Mouse (Mus musculus) 416B (cell line): ENCODE measurements around the gene Lbx2.

Source experiments
- DNase-seq: peaks from one replicate; pipeline ENCODE4 v3.0.0; 2011; ENCODE audit warnings: low read depth

Lbx2 gene

GRCm38 (mm10) chr6:83108762-83109668 is 22.8 kb downstream of the Lbx2 start, which contains the start of gene Mrpl53:
Mrpl53 (plus strand) TSS chr6:83109040.
- peak; percentile 82 for DNase-seq

DNA sequence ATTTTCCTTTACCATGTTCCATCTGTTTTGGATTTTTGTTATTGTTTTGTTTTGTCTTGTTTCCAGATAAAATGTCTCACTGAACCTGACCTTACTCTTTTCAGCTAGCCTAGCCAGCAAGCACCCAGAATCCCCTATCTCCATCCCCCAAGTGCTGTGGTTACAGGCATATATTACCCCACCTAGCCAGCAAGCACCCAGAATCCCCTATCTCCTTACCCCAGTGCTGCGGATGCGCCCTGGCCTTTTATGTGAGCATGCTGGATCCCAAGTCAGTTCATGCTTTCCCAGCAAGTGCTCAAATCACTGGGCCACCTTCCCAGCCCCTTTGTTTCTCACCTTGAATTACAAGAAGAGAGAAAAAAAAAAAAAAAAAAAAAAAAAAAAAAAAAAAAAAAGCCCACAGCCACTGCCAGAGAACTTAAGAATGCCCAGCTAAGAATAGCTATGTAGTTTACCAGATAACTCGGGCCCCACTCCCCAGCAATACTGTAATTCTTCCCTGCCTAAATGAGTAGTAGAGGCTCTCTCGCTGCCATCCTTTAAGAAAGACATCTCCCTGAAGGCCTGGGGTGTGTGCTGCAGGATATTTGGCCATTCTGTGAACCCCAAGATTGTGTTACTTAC is 25.5 kb downstream of the Lbx2 start:
- DNase-seq: no peak

- DNase-seq: peak; percentile 91
Measured at GRCm38 (mm10) chr6:83115011-83115671, 29.0 kb downstream of the Lbx2 start, which contains the start of gene Mogs. Mogs (plus strand) TSS chr6:83115496.

- peak; percentile 35 for DNase-seq
Measured at GRCm38 (mm10) chr6:83115682-83116372, 29.7 kb downstream of the Lbx2 start.

DNA sequence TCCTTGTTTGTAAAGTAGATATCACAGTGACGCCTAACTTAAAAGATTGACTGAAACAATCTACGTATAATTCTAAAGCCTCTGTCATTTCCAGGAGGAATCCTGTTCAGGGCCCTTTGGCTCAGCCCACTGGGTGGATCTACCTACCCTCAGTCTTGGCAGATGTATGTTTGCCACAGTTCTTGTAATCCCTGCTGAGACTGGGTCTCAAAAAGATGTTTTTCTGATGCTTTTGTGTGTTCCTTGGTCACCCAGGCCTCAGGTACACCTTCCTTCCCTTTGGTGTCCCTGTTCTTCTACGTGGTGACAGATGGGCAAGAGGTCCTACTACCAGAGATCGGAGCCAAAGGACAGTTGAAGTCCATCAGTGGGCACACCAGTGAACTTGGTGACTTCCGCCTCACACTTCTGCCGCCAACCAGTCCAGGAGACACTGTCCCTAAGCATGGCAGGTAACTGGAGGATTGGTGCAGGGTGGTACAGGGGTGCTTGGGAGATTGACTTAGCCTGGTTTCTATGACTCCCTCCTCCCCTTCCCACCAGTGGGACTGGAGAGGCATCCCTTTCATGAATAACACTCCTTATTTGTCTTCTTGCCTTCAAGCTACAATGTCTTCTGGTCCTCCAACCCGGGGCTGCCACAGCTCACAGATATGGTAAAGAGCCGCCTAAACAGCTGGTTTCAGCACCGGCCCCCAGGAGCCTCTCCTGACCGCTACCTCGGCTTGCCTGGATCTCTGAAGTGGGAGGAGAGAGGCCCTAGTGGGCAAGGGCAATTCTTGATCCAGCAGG is 30.4 kb downstream of the Lbx2 start:
- DNase-seq: no peak

DNA sequence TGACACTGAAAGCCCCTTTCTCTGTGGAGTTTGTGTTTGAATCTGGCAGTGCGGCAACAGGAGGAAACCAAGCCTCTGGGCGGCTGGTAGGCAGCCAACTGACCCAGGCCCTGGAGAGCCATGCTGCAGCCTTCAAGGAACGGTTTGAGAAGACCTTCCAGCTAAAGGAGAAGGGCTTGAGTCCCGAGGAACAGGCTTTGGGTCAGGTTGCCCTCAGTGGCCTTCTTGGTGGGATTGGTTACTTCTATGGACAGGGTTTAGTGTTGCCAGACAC is 30.9 kb downstream of the Lbx2 start:
- DNase-seq: no peak

- DNase-seq: no peak
Measured at GRCm38 (mm10) chr6:83117616-83118015, 31.4 kb downstream of the Lbx2 start.

- DNase-seq: no peak
Measured at GRCm38 (mm10) chr6:83118369-83118768, 32.2 kb downstream of the Lbx2 start.

- DNase-seq: peak; percentile 90
Measured at GRCm38 (mm10) chr6:83118825-83119733, 32.9 kb downstream of the Lbx2 start.

DNA sequence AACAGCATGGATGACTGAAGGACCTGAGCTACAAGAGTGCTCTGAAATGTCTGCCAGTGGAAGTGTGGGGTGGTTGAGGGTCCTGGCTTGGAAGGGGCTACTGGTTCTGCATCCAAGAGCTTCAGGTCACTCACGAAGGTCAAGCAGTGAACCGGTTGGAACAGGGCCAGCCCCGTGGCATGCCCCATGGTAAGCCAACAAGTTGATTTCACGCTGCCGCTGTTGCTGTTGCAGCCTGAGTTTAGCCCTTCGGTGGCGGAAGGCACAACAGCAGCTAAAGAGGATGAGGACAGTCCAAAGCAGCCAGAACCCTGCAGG is 33.5 kb downstream of the Lbx2 start:
- no peak for DNase-seq

DNA sequence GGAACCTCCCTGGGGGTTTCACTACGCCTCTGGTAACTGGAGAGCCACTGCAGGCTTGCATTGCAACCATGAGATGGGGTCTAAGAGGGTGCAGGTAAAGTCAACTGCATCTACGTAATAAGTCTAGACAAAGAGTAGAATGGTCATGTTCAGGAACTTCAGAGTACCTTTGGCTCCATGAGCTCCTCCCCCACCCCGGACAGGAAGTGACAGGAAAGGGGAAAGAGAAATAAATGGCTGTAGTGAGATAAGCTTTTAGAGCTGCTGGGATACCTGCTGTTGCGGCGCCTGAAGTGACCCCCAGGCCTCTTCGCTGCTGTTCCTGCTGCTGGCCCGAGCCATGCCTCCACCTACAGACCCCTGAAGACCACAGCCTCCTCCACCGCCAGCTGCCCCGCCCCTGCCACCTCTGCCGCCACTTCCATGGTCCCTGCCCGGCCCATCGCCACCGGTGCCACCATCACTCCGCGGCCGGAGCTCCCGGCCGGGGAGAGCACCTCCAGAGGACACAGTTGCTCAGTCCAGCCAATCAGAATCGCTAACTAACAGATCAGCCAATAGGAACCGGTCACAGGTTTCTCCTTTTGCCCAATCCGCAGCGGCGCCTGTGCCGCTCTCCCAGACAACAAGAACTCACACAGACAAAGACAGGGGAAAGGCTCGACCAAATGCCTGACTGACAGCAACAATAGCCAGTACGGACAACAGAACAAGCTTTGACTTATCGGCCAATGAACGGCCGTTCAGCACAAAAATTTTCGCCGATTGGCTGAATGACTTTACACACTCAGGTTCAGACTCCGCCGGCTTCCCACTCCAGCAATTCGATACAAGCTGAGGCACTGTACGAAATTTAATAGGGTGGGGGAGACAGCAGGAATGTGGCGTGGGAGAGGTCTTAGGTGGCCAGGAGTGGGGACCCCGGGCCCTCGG is 35.0 kb downstream of the Lbx2 start, which contains the start of gene Wbp1:
Gene Wbp1 (minus strand): TSS at position 630 of the 933 bp plus-strand sequence.
- peak; percentile 100 for DNase-seq

DNA sequence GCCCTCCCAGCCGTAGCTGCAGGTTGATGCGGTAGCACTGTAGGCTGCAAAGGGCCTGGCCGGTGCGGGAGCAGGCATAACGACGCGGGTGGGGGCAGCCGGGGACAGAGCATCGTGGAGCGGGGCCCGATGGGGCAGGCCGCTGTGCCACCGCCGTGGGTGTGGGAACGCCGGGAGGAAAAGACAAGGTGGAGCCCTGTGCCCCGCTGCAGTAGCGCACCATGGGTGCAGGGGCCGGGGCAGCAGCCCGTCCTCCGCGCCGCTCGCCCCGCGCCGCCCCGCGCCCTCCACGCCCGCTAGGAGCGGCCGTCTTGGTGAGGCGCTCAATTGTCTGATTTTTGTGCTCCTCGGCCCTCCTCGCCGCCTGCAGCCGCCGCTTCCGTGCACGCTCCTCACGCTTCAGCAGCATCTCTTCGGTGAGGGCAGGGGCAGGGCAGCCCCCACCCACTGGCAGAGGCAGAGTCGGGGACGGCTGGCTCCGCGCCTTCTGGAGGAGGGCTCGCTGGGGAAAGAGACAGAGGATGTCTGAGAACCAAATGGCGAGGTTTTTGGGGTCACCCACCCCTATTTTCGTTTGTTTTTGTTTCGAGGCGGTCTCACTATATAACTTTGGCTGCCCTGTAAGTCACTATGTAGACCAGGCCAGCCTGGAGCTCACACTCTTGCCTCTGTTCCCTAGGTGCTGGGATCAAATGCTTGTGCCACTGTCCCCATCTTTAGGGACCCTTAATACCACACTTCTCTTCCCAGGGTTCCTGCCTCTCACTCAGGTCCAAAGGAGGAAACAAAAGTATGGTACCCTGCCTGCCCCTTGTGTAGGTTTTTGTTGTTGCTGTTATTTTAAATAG is 35.9 kb downstream of the Lbx2 start:
- no peak for DNase-seq

GRCm38 (mm10) chr6:83122961-83123360 is 36.8 kb downstream of the Lbx2 start:
- DNase-seq: no peak

DNA sequence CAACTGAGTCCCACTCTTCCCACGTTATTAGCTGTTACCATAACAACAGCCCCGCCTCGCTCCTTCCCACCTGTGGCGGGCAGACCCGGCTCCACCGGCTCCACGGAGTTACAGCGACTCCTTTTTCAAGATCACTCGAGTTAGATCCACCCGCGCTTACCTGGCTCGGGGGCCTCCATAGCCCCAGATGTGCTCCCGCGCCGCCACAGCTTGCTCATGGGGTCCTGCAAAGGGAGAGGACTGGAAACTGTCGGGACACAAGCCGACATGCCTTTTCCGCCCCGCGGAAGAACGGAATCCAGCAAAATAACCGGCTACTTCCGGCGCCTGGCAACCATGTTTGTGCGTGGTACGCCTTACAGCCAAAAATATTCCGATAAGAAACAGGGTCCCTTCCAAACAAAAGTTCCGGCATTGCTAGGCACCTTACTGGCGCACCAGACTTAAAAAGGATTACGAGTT is 38.7 kb downstream of the Lbx2 start:
- DNase-seq: peak; percentile 99

GRCm38 (mm10) chr6:83125331-83125730 is 39.2 kb downstream of the Lbx2 start, which contains the start of gene Ino80b:
Ino80b (minus strand) TSS chr6:83125431.
- DNase-seq: no peak

GRCm38 (mm10) chr6:83127419-83127818 is 41.3 kb downstream of the Lbx2 start:
- no peak for DNase-seq

DNA sequence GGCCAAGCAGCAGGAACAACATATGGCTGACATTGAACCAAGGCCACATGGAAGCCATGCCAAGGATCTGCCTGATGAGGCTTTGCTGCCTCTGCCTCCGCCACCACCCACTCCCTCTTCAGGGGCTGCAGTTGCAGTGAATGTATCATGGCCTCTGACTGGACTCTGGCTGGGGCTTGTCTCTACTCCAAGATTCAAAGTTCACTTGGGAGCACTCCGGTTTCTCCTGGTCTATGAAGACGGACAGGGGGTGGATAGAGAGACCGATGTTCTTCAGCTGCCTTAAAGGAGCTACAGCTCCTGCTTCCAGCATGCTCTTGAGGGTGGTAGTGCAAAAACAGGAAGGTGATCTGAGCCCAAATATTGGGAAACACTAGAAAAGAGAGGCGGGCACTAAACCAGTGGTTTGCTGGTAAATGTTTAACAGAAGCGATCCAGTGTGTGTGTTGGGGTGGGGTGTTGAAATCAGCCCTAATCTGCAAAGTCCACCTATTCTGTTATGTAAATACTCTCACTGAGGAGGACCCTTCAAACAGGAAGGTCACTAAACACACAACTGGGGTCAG is 45.4 kb downstream of the Lbx2 start:
- peak; percentile 90 for DNase-seq
